Mouse (Mus musculus) neutrophil, adult 65 days (primary cell): ENCODE data around the gene Clca3b. TPM values are rescaled to one million over a fixed set of nuclear protein-coding genes. Genes with fewer than 3 reads are reported as not detected.

Source experiments
- total RNA-seq: library from RNA; stranded (reverse); gene quantifications from 2 replicates; pipeline ENCODE4 v1.2.4, GENCODE M21; 2023

Clca3b gene
- total RNA-seq = not detected in 2 replicates

DNA sequence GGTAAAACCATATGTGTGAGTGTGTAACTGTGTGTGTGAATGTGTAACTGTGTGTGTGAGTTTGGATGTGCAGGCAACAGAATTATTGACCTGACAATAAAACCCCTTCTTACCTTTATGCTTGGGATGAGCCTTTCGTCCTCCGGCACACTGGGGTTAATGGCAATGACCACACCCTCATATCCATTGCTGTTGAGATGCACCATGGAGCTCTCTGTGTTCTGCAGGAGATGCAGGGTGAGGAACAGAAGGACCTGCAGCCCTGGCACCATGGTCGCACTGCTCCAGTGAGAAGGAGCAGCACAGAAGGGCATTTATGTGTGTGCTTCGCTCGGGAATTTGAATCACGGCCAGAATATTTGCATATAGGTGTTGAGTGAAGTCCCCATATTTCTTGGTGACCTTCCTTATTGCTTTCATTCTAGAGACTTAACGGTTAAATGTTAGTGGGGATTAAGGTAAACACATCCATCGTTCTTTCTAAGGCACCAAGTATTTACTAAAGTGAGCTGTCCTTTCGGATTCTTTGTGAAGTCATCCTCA, at the start of gene Clca3b:
Gene Clca3b, minus strand, starts transcription at position 344 of the 543 bp plus-strand sequence.

DNA sequence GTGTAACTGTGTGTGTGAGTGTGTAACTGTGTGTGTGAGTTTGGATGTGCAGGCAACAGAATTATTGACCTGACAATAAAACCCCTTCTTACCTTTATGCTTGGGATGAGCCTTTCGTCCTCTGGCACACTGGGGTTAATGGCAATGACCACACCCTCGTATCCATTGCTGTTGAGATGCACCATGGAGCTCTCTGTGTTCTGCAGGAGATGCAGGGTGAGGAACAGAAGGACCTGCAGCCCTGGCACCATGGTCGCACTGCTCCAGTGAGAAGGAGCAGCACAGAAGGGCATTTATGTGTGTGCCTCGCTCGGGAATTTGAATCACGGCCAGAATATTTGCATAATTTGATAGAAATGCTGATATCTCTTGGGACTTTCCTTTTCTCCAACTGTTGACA, 29.9 kb downstream of the Clca3b start, which contains the start of gene Clca3a2:
Gene Clca3a2, minus strand, starts transcription at position 276 of the 400 bp plus-strand sequence.

Other genes starting within 250 kb of the Clca3b start
- gene Sh3glb1, start 129.0 kb downstream of the Clca3b start, total RNA-seq = 186 and 198 TPM in 2 replicates
- 0.13 TPM in 1 of 2 replicates, not detected in the other for gene Clca3a1, start 88.4 kb downstream of the Clca3b start, total RNA-seq
- not detected in 2 replicates for gene Clca3a2, start 29.9 kb downstream of the Clca3b start, total RNA-seq
- gene Clca4b, start 83.2 kb upstream of the Clca3b start, total RNA-seq = not detected in 2 replicates
- gene Clca4a, start 125.7 kb upstream of the Clca3b start, total RNA-seq = not detected in 2 replicates
- not detected in 2 replicates for gene Clca1, start 183.4 kb upstream of the Clca3b start, total RNA-seq